Mouse (Mus musculus): ENCODE measurements around the gene Ccdc7b.
"Not testable (repeated sequence)": the region's sequence is repeated elsewhere in the genome, so short reads cannot be mapped to it uniquely, and the experiment has no call there.

The Ccdc7b gene

GRCm38 (mm10) chr8:129066834-129067233, at the start of gene Ccdc7b:
Gene Ccdc7b (plus strand): TSS chr8:129067134.
- DNase-seq (ENCODE audit: extremely low spot score), result not testable (repeated sequence)

GRCm38 (mm10) chr8:129065417-129065816, 1.5 kb upstream of the Ccdc7b start, which contains the start of gene Ccdc7a:
Gene Ccdc7a (minus strand): TSS chr8:129065517.
- not testable (repeated sequence) for DNase-seq (ENCODE audit: extremely low spot score)

- not testable (repeated sequence) for DNase-seq (ENCODE audit: extremely low spot score)
These were observed 48.8 kb downstream of the Ccdc7b start for GRCm38 (mm10) chr8:129115761-129116160.

DNA sequence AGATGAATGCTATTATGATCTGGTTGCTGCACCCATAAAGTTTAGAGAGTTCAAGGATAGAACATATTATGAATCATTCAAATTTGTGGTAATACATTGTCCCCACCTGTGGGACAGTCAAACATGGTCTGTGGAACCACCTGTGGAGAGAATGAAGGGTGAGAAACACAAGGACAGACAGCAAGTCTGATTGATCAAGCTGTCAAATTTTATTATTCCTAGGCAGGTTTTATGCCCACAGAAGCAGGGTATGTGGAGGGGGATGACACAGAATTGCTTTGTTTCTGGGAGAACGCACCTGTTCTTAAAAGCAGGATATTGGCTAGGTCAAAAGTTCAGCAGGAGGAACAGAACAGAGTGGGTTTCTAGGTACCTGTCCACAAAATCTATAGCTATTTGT, 64.6 kb downstream of the Ccdc7b start, which contains the start of gene Gm10999:
Gm10999 (minus strand) TSS at position 101 of the 400 bp plus-strand sequence.
- DNase-seq (ENCODE audit: extremely low spot score), result no peak

DNA sequence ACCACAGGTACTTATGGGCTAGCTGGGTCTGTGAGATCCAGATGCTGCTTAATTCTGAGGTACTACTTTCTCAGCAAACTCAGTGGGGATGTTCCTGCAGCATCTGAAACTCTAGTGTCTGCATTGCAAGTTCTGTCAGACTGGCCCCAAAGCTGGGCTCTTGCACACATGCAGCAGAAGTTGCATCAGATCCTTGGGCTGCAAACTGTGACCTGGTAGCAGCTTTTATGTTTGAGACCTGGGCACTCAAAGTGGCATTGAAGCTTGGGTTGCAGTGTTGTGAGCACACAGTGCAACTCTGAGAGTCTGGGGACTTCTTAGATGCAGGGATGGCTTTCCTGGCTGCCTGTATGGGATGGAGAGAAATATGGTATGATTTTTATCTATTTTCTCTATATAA, 66.5 kb downstream of the Ccdc7b start:
- no peak for DNase-seq (ENCODE audit: extremely low spot score)

All from embryo, embryonic 9.5 days (tissue).